Mouse (Mus musculus): ENCODE data around the gene Urod. TPM values are rescaled to one million over a fixed set of nuclear protein-coding genes. Genes with fewer than 3 reads are reported as not detected.

Gene Urod
- polyA plus RNA-seq, 1 experiment from 2014 or later: 38.3 TPM

DNA sequence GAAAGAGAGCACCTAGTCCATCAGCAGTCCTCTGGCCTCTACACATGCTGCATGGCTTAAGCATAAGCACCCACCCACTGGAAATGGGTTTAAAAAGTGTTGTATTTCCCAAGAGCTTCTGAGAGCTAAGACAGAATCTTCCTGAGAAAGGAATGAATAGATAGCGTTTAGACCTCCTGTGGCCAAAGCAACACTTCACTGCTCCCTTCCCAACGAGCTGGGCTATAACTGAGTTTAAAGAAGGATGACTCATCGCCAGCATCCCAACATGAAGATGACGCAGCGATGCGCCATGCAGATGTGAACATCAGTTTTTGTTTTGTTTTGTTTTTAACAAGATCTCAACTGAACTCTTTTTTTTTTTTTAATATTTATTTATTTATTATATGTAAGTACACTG lies 19.4 kb upstream of the Urod start:
- no peaks in the 10 kb centered on the region for H3K36me3 ChIP-seq (ENCODE audit: control insufficient read depth, insufficient read depth, low read length)
- no peak overlapping the region for H3K4me2 ChIP-seq (replicated peaks; ENCODE audit: low read depth)
- no peak overlapping the region for H3K9ac ChIP-seq (ENCODE audit: low read length)
- no peak for TF ChIP-seq EP300 (optimal IDR thresholded peaks at IDR 0.05)
- ATAC-seq (ENCODE audit: low FRiP score, low TSS enrichment) (no peak), DNase-seq (ENCODE audit: low spot score) (no peak)
- H3K4me3 ChIP-seq (ENCODE audit: low read depth, low read length): no peak overlapping the region
- no peaks in the 10 kb centered on the region for H3K27me3 ChIP-seq (ENCODE audit: control insufficient read depth, insufficient read depth, low read length)
- no peak overlapping the region for H3K27ac ChIP-seq (replicated peaks)
- no peaks in the 10 kb centered on the region for H3K9me3 ChIP-seq (ENCODE audit: control insufficient read depth, low read length)
- WGBS: 75% methylated on average over 6 of the region's 6 CpGs
- no peaks in the 10 kb centered on the region for H3K4me1 ChIP-seq (replicated peaks; ENCODE audit: control insufficient read depth, insufficient read depth)

DNA sequence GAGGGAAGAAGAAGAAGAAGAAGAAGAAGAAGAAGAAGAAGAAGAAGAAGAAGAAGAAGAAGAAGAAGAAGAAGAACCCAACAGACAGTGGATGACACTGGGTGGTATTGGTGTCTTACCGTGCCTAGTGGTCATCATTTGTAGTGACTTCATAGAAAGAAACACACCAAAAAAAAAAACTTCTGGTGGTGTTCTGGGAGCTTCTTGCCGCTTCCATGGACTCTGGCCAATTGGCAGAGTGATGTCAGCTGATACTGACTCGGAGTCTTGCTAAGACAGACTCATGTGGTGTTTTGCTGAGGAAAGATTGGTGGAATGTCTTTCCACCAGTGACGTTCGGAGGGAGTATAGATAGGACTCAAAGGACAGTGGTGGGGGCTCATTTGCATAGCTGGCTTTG lies 16.0 kb upstream of the Urod start:
- no peak overlapping the region for H3K27ac ChIP-seq (replicated peaks)
- ATAC-seq (ENCODE audit: low FRiP score, low TSS enrichment): no peak
- no peaks in the 10 kb centered on the region for H3K4me1 ChIP-seq (replicated peaks; ENCODE audit: control insufficient read depth, insufficient read depth)
- H3K9ac ChIP-seq (ENCODE audit: low read length): no peak overlapping the region
- no peak overlapping the region for H3K4me3 ChIP-seq (ENCODE audit: low read depth, low read length)
- H3K27me3 ChIP-seq (ENCODE audit: control insufficient read depth, insufficient read depth, low read length): no peaks in the 10 kb centered on the region
- no peak for TF ChIP-seq CTCF (IDR thresholded peaks at IDR 0.05; ENCODE audit: low read depth)
- TF ChIP-seq EP300 (optimal IDR thresholded peaks at IDR 0.05): no peak
- 67% methylated on average over 5 of the region's 5 CpGs for WGBS
- H3K4me2 ChIP-seq (replicated peaks; ENCODE audit: low read depth): no peak overlapping the region
- H3K36me3 ChIP-seq (ENCODE audit: control insufficient read depth, insufficient read depth, low read length): no peaks in the 10 kb centered on the region
- no peaks in the 10 kb centered on the region for H3K9me3 ChIP-seq (ENCODE audit: control insufficient read depth, low read length)
- DNase-seq (ENCODE audit: low spot score): no peak

DNA sequence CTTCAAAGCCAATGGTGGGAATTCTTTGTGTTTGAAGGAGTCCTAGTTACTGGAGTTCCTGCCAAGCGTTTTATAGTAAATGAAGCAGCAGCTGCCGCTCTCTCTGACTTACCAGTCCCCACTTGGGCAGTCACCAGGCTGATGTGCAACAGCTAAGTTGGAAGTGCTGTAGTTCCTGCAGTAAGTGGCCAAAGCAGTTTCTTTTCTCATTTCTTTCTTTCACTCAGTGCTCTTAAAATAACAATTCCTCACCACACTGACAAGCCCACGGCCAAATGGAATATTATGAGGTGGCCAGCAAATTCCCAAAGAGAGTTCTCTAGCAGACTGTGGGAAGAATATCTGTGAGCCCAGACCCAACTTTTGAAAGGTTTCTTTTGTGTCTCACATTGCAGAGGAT lies 12.8 kb upstream of the Urod start:
- H3K4me3 ChIP-seq (ENCODE audit: low read depth, low read length): no peak overlapping the region
- DNase-seq (ENCODE audit: low spot score): no peak
- no peak overlapping the region for H3K27ac ChIP-seq (replicated peaks)
- H3K9me3 ChIP-seq (ENCODE audit: control insufficient read depth, low read length): no peaks in the 10 kb centered on the region
- H3K27me3 ChIP-seq (ENCODE audit: control insufficient read depth, insufficient read depth, low read length): no peaks in the 10 kb centered on the region
- TF ChIP-seq CTCF (IDR thresholded peaks at IDR 0.05; ENCODE audit: low read depth): no peak
- no peak for TF ChIP-seq EP300 (optimal IDR thresholded peaks at IDR 0.05)
- peaks cover 4% of the 10 kb centered on the region; the same call in 1 of the 2 replicates for H3K36me3 ChIP-seq (ENCODE audit: control insufficient read depth, insufficient read depth, low read length)
- H3K4me1 ChIP-seq (replicated peaks; ENCODE audit: control insufficient read depth, insufficient read depth): no peaks in the 10 kb centered on the region
- no peak overlapping the region for H3K4me2 ChIP-seq (replicated peaks; ENCODE audit: low read depth)
- H3K9ac ChIP-seq (ENCODE audit: low read length): no peak overlapping the region
- ATAC-seq (ENCODE audit: low FRiP score, low TSS enrichment): no peak
- 57% methylated on average over 3 of the region's 3 CpGs for WGBS

DNA sequence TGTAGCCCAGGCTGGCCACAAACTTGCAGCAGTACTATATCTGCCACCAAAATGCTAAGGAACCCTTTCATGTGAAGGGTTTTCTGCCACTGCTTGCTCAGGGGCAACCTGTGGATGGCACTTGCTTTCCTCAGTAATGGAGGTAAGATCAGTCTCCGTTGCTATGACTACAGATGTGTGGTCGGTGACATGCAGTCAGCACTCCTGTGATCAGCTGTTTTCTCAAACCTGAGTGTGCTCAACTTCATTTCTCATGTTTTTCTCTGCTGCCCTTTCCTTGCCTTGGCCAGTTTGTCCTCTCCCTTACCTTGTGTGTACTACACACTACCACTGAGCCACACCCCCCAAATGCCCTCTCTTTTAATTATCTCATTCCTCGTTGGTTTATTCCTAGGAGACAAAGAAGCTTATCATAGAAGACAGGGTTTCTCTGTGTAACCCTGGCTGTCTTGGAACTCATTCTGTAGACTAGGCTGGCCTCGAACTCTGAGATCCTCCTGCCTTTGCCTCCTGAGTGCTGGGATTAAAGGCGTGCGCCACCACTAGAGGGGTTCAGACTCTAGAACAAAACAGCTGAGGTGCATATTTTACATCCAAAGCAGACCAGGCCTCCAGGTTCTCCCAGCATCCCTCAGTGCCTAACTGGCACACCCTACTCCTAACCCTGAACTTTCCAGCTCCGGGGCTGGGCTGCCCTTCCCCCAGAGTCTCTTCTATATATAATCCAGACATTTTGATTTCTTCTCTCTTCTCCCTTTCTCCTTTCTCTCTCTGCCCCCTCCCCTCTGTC lies 11.6 kb upstream of the Urod start:
- ATAC-seq (ENCODE audit: low FRiP score, low TSS enrichment) (no peak), DNase-seq (ENCODE audit: low spot score) (no peak)
- no peaks in the 10 kb centered on the region for H3K9me3 ChIP-seq (ENCODE audit: control insufficient read depth, low read length)
- no peak for TF ChIP-seq CTCF (IDR thresholded peaks at IDR 0.05; ENCODE audit: low read depth)
- no peak for TF ChIP-seq EP300 (optimal IDR thresholded peaks at IDR 0.05)
- H3K27me3 ChIP-seq (ENCODE audit: control insufficient read depth, insufficient read depth, low read length): no peaks in the 10 kb centered on the region
- no peak overlapping the region for H3K27ac ChIP-seq (replicated peaks)
- no peak overlapping the region for H3K9ac ChIP-seq (ENCODE audit: low read length)
- peaks cover 4% of the 10 kb centered on the region; the same call in 1 of the 2 replicates for H3K36me3 ChIP-seq (ENCODE audit: control insufficient read depth, insufficient read depth, low read length)
- WGBS: 71% methylated on average over 7 of the region's 7 CpGs
- no peak overlapping the region for H3K4me3 ChIP-seq (ENCODE audit: low read depth, low read length)
- no peaks in the 10 kb centered on the region for H3K4me1 ChIP-seq (replicated peaks; ENCODE audit: control insufficient read depth, insufficient read depth)
- no peak overlapping the region for H3K4me2 ChIP-seq (replicated peaks; ENCODE audit: low read depth)

DNA sequence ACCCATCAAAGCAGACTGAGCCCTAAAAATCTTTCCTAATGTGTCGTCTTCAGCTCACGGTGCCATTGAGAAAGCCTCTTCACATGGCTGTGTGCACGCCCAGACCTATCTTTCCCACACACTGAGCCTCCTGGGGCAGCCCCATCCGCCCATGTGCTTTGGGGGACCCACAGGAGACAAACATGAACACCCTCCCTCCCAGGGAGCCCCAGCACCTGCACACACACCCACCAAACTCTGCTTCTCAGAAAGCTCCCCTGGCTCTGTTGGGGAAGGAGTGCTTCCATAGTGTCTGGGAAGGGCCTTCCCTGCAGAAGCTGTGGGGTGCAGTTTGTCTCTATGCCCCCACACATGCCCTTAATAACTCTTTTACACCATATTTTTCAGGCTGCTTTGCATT lies 10.4 kb upstream of the Urod start:
- ATAC-seq (ENCODE audit: low FRiP score, low TSS enrichment): no peak
- Histone ChIP-seq H3K27me3 (ENCODE audit: control insufficient read depth, insufficient read depth, low read length) (no peaks in the 10 kb centered on the region), H3K27ac (replicated peaks) (no peak overlapping the region), H3K4me1 (replicated peaks; ENCODE audit: control insufficient read depth, insufficient read depth) (no peaks in the 10 kb centered on the region), H3K4me2 (replicated peaks; ENCODE audit: low read depth) (no peak overlapping the region), H3K36me3 (ENCODE audit: control insufficient read depth, insufficient read depth, low read length) (peaks cover 4% of the 10 kb centered on the region), H3K4me3 (ENCODE audit: low read depth, low read length) (no peak overlapping the region), H3K9me3 (ENCODE audit: control insufficient read depth, low read length) (no peaks in the 10 kb centered on the region), H3K9ac (ENCODE audit: low read length) (no peak overlapping the region)
- TF ChIP-seq CTCF (IDR thresholded peaks at IDR 0.05; ENCODE audit: low read depth) (no peak), EP300 (optimal IDR thresholded peaks at IDR 0.05) (no peak)
- no peak for DNase-seq (ENCODE audit: low spot score)
- 82% methylated on average over 4 of the region's 4 CpGs for WGBS
